In the genomic region with DNA sequence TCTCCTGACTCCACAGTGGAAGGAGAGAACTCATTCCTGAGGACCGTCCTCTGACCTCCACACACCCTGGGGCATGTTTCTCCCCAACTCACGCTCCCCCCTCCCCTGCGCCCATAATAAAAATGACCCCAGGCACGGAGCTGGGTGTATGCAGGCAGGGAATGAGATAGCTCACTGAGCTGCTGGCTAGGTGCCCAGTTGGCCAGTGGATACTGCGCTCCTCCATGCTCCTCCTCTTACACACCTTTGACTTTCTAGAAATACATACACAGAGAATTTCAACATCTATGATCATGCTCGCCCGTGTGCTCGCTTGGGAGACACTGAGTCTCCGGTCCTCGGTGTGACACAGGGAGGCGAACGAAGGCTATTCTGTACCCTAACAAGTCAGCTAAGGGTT, we compare ENCODE assay signal across 14 mouse cellular contexts.
DNase-seq lines count a peak whose midpoint lies in the region; ATAC-seq and TF ChIP-seq lines count a peak whose summit lies in the region.
"Had no signal": no experiment of that assay in that cellular context is flagged by ENCODE, and none has a peak within 500 bp of the region (broad histone marks: within the 10 kb centered on the region; RNA-seq: fewer than 3 reads in every experiment).

No protein-coding gene starts in this region.

- no peaks in the 10 kb centered on the region for H3K36me3 ChIP-seq in liver, adult 2 months (ENCODE audit: control insufficient read depth, insufficient read depth, low read length)
- no peaks in the 10 kb centered on the region for H3K36me3 ChIP-seq in liver, embryonic 11.5 days (ENCODE audit: control insufficient read depth, insufficient read depth, low read length)
- H3K36me3 ChIP-seq in heart, postnatal 0 days (replicated peaks; ENCODE audit: control insufficient read depth, insufficient read depth, low read length): no peaks in the 10 kb centered on the region
- H3K36me3 ChIP-seq: embryonic facial prominence, embryonic 12.5 days; forebrain, embryonic 10.5 days; hindbrain, embryonic 10.5 days had no signal

- TF ChIP-seq CTCF in liver, adult 2 months (IDR thresholded peaks at IDR 0.05; ENCODE audit: low read depth, low read length): no peak
- no peak for TF ChIP-seq CTCF in heart, postnatal 0 days (IDR thresholded peaks at IDR 0.05; ENCODE audit: low read depth)

- ATAC-seq in liver, embryonic 11.5 days (replicated peaks; ENCODE audit: low FRiP score): no peak
- no peak for ATAC-seq in heart, postnatal 0 days (ENCODE audit: insufficient read depth, low read depth)
- ATAC-seq: midbrain, embryonic 16.5 days had no signal

- no peak for TF ChIP-seq POLR2A in liver, adult 2 months (IDR thresholded peaks at IDR 0.05; ENCODE audit: extremely low read depth, insufficient read depth, low read length)

- peaks cover 6% of the 10 kb centered on the region; the same call in 1 of the 2 replicates for H3K79me2 ChIP-seq in liver, adult 2 months (ENCODE audit: control insufficient read depth, insufficient read depth, low read length)

- peaks cover 28% of the 10 kb centered on the region for H3K4me1 ChIP-seq in liver, adult 2 months (ENCODE audit: control insufficient read depth, insufficient read depth, low read length)
- peaks cover 27% of the 10 kb centered on the region for H3K4me1 ChIP-seq in liver, embryonic 11.5 days (replicated peaks; ENCODE audit: control insufficient read depth, insufficient read depth, low read length)
- H3K4me1 ChIP-seq in heart, postnatal 0 days (ENCODE audit: control insufficient read depth, insufficient read depth): peaks cover 68% of the 10 kb centered on the region

- no peak for TF ChIP-seq EP300 in heart, postnatal 0 days (IDR thresholded peaks at IDR 0.05; ENCODE audit: low read depth)

- peak; percentile 35 to 39 for DNase-seq in heart, adult 18-20 months
- no peak for DNase-seq in heart, adult 11 months
- peak; percentile 79 for DNase-seq in liver, adult 2 months (ENCODE audit: extremely low read depth, low read depth, low spot score)
- no peak for DNase-seq in liver, embryonic 11.5 days (ENCODE audit: low spot score)
- no peak for DNase-seq in heart, postnatal 0 days (ENCODE audit: low spot score)
- peak; percentile 44 for DNase-seq in kidney, adult 9 months
- DNase-seq in spleen, adult 12 weeks (ENCODE audit: low spot score): no peak
- no peak for DNase-seq in spleen, postnatal 36 days (ENCODE audit: low spot score in 2 of 2)
- DNase-seq: layer of hippocampus, postnatal 36 days; thymus, adult 18-20 months had no signal

- H3K4me2 ChIP-seq in liver, embryonic 11.5 days: no peak overlapping the region
- no peak overlapping the region for H3K4me2 ChIP-seq in heart, postnatal 0 days (ENCODE audit: low read depth, low read length)
- H3K4me2 ChIP-seq: embryonic facial prominence, embryonic 12.5 days had no signal

- H3K9me3 ChIP-seq in liver, embryonic 11.5 days (ENCODE audit: control insufficient read depth, low read length): no peaks in the 10 kb centered on the region
- H3K9me3 ChIP-seq in heart, postnatal 0 days (replicated peaks; ENCODE audit: control insufficient read depth, low read length): no peaks in the 10 kb centered on the region
- H3K9me3 ChIP-seq: embryonic facial prominence, embryonic 12.5 days; forebrain, embryonic 10.5 days; hindbrain, embryonic 10.5 days had no signal

- no peak overlapping the region for H3K27ac ChIP-seq in liver, adult 2 months (replicated peaks; ENCODE audit: insufficient read depth, low read depth, low read length)
- H3K27ac ChIP-seq in liver, embryonic 11.5 days (ENCODE audit: low read depth, low read length): no peak overlapping the region
- H3K27ac ChIP-seq in heart, postnatal 0 days (ENCODE audit: low read depth): peak overlapping the region; percentile 74
- H3K27ac ChIP-seq: embryonic facial prominence, embryonic 12.5 days; forebrain, embryonic 10.5 days; hindbrain, embryonic 10.5 days had no signal

- H3K27me3 ChIP-seq in liver, adult 2 months (ENCODE audit: control insufficient read depth, insufficient read depth, low read length): no peaks in the 10 kb centered on the region
- peaks cover 9% of the 10 kb centered on the region; the same call in 1 of the 2 replicates for H3K27me3 ChIP-seq in liver, embryonic 11.5 days (replicated peaks; ENCODE audit: control insufficient read depth, insufficient read depth, low read length)
- no peaks in the 10 kb centered on the region for H3K27me3 ChIP-seq in heart, postnatal 0 days (ENCODE audit: control insufficient read depth, insufficient read depth, low read length)
- H3K27me3 ChIP-seq: embryonic facial prominence, embryonic 12.5 days had no signal

- H3K4me3 ChIP-seq in liver, adult 2 months (ENCODE audit: insufficient read depth, low read depth, low read length): no peak overlapping the region
- no peak overlapping the region for H3K4me3 ChIP-seq in liver, embryonic 11.5 days (ENCODE audit: low read depth, low read length)
- no peak overlapping the region for H3K4me3 ChIP-seq in heart, postnatal 0 days (ENCODE audit: low read depth, low read length)
- H3K4me3 ChIP-seq: embryonic facial prominence, embryonic 12.5 days; forebrain, embryonic 10.5 days; hindbrain, embryonic 10.5 days had no signal

- 41% methylated on average over 12 of the region's 12 CpGs for WGBS in liver, adult 2 months
- WGBS in liver, embryonic 11.5 days: 83% methylated on average over 12 of the region's 12 CpGs
- WGBS in heart, postnatal 0 days: 52% methylated on average over 12 of the region's 12 CpGs

- no peak overlapping the region for H3K9ac ChIP-seq in liver, adult 2 months (ENCODE audit: low read depth, low read length)
- H3K9ac ChIP-seq in liver, embryonic 11.5 days (ENCODE audit: low read depth, low read length): no peak overlapping the region
- H3K9ac ChIP-seq in heart, postnatal 0 days (replicated peaks; ENCODE audit: low read depth, low read length): no peak overlapping the region; the same call in 1 of the 2 replicates
- H3K9ac ChIP-seq: embryonic facial prominence, embryonic 12.5 days had no signal

Comparison
In these comparisons a context has a peak if more than half of its experiments do, and no peak if none do; other contexts are left out.
1. DNase-seq: peak in heart, adult 18-20 months (2 of 2), liver, adult 2 months (single experiment) and kidney, adult 9 months (single experiment); none in heart, adult 11 months (single experiment), liver, embryonic 11.5 days (single experiment), heart, postnatal 0 days (single experiment), spleen, adult 12 weeks (single experiment) and spleen, postnatal 36 days (0 of 2).